Mouse (Mus musculus): ENCODE results near the gene Tex19.1. TPM values are rescaled to one million over a fixed set of nuclear protein-coding genes. Genes with fewer than 3 reads are reported as not detected.

Tex19.1 gene
- polyA plus RNA-seq, 1 experiment from 2014 or later, result not detected

Other genes starting within 250 kb of the Tex19.1 start
- gene Ccdc57, start 213.3 kb upstream of the Tex19.1 start, polyA plus RNA-seq (2016; fragmentation: Nextera tagmentation; extraction: Ambion mirVana), result 7.2 and 7.5 TPM in 2 replicates
- gene Slc16a3, start 197.7 kb upstream of the Tex19.1 start, polyA plus RNA-seq (2016; fragmentation: Nextera tagmentation; extraction: Ambion mirVana), result 46.2 and 46.9 TPM in 2 replicates
- gene Csnk1d, start 154.8 kb upstream of the Tex19.1 start, polyA plus RNA-seq (2016; fragmentation: Nextera tagmentation; extraction: Ambion mirVana), result 159 and 160 TPM in 2 replicates
- gene Cd7, start 106.7 kb upstream of the Tex19.1 start, polyA plus RNA-seq (2016; fragmentation: Nextera tagmentation; extraction: Ambion mirVana), result 0.32 and 0.38 TPM in 2 replicates
- not detected in 2 replicates for gene Sectm1b, start 82.6 kb upstream of the Tex19.1 start, polyA plus RNA-seq (2016; fragmentation: Nextera tagmentation; extraction: Ambion mirVana)
- gene Sectm1a, start 64.9 kb upstream of the Tex19.1 start, polyA plus RNA-seq (2016; fragmentation: Nextera tagmentation; extraction: Ambion mirVana), result not detected in 2 replicates
- gene Tex19.2, start 27.5 kb upstream of the Tex19.1 start, polyA plus RNA-seq (2016; fragmentation: Nextera tagmentation; extraction: Ambion mirVana), result 0.08 TPM in 1 of 2 replicates, not detected in the other
- 0.22 TPM in 2 replicates for gene Uts2r, start 14.1 kb downstream of the Tex19.1 start, polyA plus RNA-seq (2016; fragmentation: Nextera tagmentation; extraction: Ambion mirVana)
- 10.4 and 10.5 TPM in 2 replicates for gene Hexdc, start 58.3 kb downstream of the Tex19.1 start, polyA plus RNA-seq (2016; fragmentation: Nextera tagmentation; extraction: Ambion mirVana)
- gene Ogfod3, start 58.6 kb downstream of the Tex19.1 start, polyA plus RNA-seq (2016; fragmentation: Nextera tagmentation; extraction: Ambion mirVana), result 22.1 and 22.9 TPM in 2 replicates
- 37.9 and 38.9 TPM in 2 replicates for gene Cybc1, start 83.2 kb downstream of the Tex19.1 start, polyA plus RNA-seq (2016; fragmentation: Nextera tagmentation; extraction: Ambion mirVana)
- 63.1 and 70.0 TPM in 2 replicates for gene Narf, start 91.1 kb downstream of the Tex19.1 start, polyA plus RNA-seq (2016; fragmentation: Nextera tagmentation; extraction: Ambion mirVana)
- 10.6 and 10.8 TPM in 2 replicates for gene Foxk2, start 113.8 kb downstream of the Tex19.1 start, polyA plus RNA-seq (2016; fragmentation: Nextera tagmentation; extraction: Ambion mirVana)
- 102 and 103 TPM in 2 replicates for gene Wdr45b, start 208.3 kb downstream of the Tex19.1 start, polyA plus RNA-seq (2016; fragmentation: Nextera tagmentation; extraction: Ambion mirVana)
- gene Rab40b, start 242.1 kb downstream of the Tex19.1 start, polyA plus RNA-seq (2016; fragmentation: Nextera tagmentation; extraction: Ambion mirVana), result 7.5 and 8.9 TPM in 2 replicates

Measured in embryonic facial prominence, embryonic 12.5 days (tissue).